Mouse (Mus musculus) myocyte (in vitro differentiated cells): ENCODE measurements around the gene Rps2. TPM values are rescaled to one million over a fixed set of nuclear protein-coding genes. Genes with fewer than 3 reads are reported as not detected.

Source experiments
- H3K27me3 ChIP-seq: one replicate; pipeline ENCODE4 v1.6.1; 2011; ENCODE audit not compliant: control insufficient read depth, insufficient read depth, insufficient read length
- H3K36me3 ChIP-seq: one replicate; pipeline ENCODE4 v1.6.1; 2011; ENCODE audit not compliant: control insufficient read depth, insufficient read depth
- H3K4me2 ChIP-seq: one replicate; pipeline ENCODE4 v1.6.1; 2011; ENCODE audit warnings: low read depth, control low read depth
- H3K4me3 ChIP-seq: one replicate; pipeline ENCODE4 v1.5.1; 2011; ENCODE audit warnings: mild to moderate bottlenecking, control low read depth, moderate library complexity
- H3K79me2 ChIP-seq: one replicate; pipeline ENCODE4 v1.6.1; 2011; ENCODE audit not compliant: control insufficient read depth, insufficient read depth
- H3ac ChIP-seq: one replicate; pipeline ENCODE4 v1.6.1; 2011; ENCODE audit not compliant: control insufficient read depth, insufficient read length
- CEBPB ChIP-seq: IDR thresholded peaks from 2 replicates; pipeline ENCODE4 v1.6.1; 2011; ENCODE audit warnings: mild to moderate bottlenecking, moderate library complexity; ENCODE audit not compliant: poor library complexity, insufficient read depth, severe bottlenecking
- E2F4 ChIP-seq: IDR thresholded peaks from one replicate; pipeline ENCODE4 v1.6.1; 2011; ENCODE audit warnings: mild to moderate bottlenecking, control low read depth, moderate library complexity; ENCODE audit not compliant: insufficient read depth
- MAX ChIP-seq: IDR thresholded peaks from one replicate; pipeline ENCODE4 v1.6.1; 2011; ENCODE audit warnings: low read depth, mild to moderate bottlenecking, control low read depth
- MYOD1 ChIP-seq, 3 experiments: IDR thresholded peaks; one replicate each; pipeline ENCODE4 v1.6.1; 2011; ENCODE audit warnings: control low read depth in 2 of 3, low read depth in 2 of 3, mild to moderate bottlenecking in 2 of 3, moderate library complexity in 1 of 3; ENCODE audit not compliant: insufficient read length in 2 of 3, control insufficient read depth in 1 of 3
- MYOG ChIP-seq, 3 experiments: IDR thresholded peaks; one replicate each; pipeline ENCODE4 v1.6.1; 2011; ENCODE audit warnings: control low read depth in 2 of 3, low read depth in 2 of 3, mild to moderate bottlenecking in 2 of 3; ENCODE audit not compliant: insufficient read length in 2 of 3, control insufficient read depth in 1 of 3, insufficient read depth in 1 of 3
- POLR2A ChIP-seq: IDR thresholded peaks from one replicate; pipeline ENCODE4 v1.6.1; 2011; ENCODE audit warnings: low read depth, mild to moderate bottlenecking, control low read depth, moderate library complexity; ENCODE audit not compliant: insufficient read length
- POLR2AphosphoS2 ChIP-seq: IDR thresholded peaks from one replicate; pipeline ENCODE4 v1.6.1; 2011; ENCODE audit warnings: low read depth, control low read depth; ENCODE audit not compliant: insufficient read length
- REST ChIP-seq: IDR thresholded peaks from one replicate; pipeline ENCODE4 v1.6.1; 2011; ENCODE audit warnings: mild to moderate bottlenecking, control low read depth, moderate library complexity; ENCODE audit not compliant: insufficient read depth, insufficient read length
- SRF ChIP-seq: IDR thresholded peaks from one replicate; pipeline ENCODE4 v1.6.1; 2011; ENCODE audit warnings: low read depth; ENCODE audit not compliant: control insufficient read depth, insufficient read length
- TCF12 ChIP-seq: IDR thresholded peaks from one replicate; pipeline ENCODE4 v1.6.1; 2011; ENCODE audit warnings: mild to moderate bottlenecking, control low read depth; ENCODE audit not compliant: poor library complexity, insufficient read depth, severe bottlenecking
- TCF3 ChIP-seq: IDR thresholded peaks from one replicate; pipeline ENCODE4 v1.6.1; 2011; ENCODE audit warnings: low read depth, control low read depth; ENCODE audit not compliant: insufficient read length
- USF1 ChIP-seq: IDR thresholded peaks from one replicate; pipeline ENCODE4 v1.6.1; 2011; ENCODE audit warnings: low read depth, mild to moderate bottlenecking, control low read depth, moderate library complexity
- polyA plus RNA-seq: library from polyadenylated mRNA; unstranded; fragments of >200 nt; fragmentation: generic; extraction: Trizol; gene quantifications from one replicate; pipeline ENCODE4 v1.2.1, GENCODE M21; 2012; ENCODE audit warnings: missing spikeins

Rps2 gene
- polyA plus RNA-seq, 1 experiment = 178 TPM

DNA sequence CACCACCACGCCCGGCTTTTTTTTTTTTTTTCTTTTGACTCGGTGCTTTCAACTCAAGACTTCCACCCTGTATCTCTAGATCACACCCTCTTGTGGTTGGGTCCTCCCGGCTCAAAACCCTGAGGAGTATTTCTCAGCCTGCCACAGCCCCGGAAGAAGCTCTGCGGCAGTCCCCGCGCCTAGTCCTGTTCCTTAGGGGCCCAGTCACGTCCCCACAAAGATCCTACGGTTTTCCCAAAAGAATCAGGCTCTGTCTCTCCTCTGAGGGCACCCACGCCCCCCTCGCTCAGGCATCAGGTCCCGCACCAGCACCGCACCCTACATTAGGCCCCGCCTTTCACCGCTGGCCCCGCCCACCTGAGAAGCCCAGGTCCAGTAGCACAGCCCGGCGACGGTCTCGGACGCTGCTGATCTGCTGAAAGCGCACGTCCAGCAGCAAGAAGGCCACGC lies 30.7 kb upstream of the Rps2 start:
- Histone ChIP-seq H3ac (no peak overlapping the region), H3K4me3 (no peak overlapping the region), H3K27me3 (no peaks in the 10 kb centered on the region), H3K36me3 (no peaks in the 10 kb centered on the region), H3K4me2 (no peak overlapping the region), H3K79me2 (no peaks in the 10 kb centered on the region)
- TF ChIP-seq POLR2AphosphoS2 (no peak), TCF3 (no peak), SRF (no peak), E2F4 (no peak), REST (no peak), POLR2A (no peak), MYOG (IDR thresholded peaks at IDR 0.05; ENCODE audit: control insufficient read depth in 1 of 3, insufficient read depth in 1 of 3, insufficient read length in 2 of 3, low read depth in 2 of 3) (no peak), MYOD1 (IDR thresholded peaks at IDR 0.05; ENCODE audit: control insufficient read depth in 1 of 3, insufficient read length in 2 of 3, low read depth in 2 of 3) (no peak), CEBPB (no peak), MAX (no peak), USF1 (no peak), TCF12 (no peak)

DNA sequence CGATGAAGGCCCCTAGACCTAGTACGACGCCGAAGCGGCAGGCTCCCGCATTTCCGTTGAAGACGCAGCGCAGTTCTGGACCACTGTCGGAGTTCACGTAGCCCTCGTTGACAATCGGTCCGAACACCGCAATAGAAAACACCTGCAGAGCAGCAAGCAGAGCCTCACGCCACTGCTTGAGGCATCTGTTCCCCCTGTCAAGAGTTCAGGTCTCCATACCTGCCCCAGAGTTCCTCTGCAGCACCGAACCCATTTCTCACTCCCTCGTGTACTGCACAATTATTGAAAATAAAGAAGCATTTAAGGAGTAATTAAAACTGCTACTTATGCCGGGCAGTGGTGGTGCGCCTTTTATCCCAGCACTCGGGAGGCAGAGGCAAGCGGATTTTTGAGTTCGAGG lies 30.3 kb upstream of the Rps2 start:
- TF ChIP-seq USF1 (no peak), MYOG (IDR thresholded peaks at IDR 0.05; ENCODE audit: control insufficient read depth in 1 of 3, insufficient read depth in 1 of 3, insufficient read length in 2 of 3, low read depth in 2 of 3) (no peak)
- H3K79me2 ChIP-seq = no peaks in the 10 kb centered on the region
- no peak overlapping the region for H3ac ChIP-seq
- H3K4me3 ChIP-seq = no peak overlapping the region
- H3K36me3 ChIP-seq = no peaks in the 10 kb centered on the region
- H3K27me3 ChIP-seq = no peaks in the 10 kb centered on the region
- no peak overlapping the region for H3K4me2 ChIP-seq

DNA sequence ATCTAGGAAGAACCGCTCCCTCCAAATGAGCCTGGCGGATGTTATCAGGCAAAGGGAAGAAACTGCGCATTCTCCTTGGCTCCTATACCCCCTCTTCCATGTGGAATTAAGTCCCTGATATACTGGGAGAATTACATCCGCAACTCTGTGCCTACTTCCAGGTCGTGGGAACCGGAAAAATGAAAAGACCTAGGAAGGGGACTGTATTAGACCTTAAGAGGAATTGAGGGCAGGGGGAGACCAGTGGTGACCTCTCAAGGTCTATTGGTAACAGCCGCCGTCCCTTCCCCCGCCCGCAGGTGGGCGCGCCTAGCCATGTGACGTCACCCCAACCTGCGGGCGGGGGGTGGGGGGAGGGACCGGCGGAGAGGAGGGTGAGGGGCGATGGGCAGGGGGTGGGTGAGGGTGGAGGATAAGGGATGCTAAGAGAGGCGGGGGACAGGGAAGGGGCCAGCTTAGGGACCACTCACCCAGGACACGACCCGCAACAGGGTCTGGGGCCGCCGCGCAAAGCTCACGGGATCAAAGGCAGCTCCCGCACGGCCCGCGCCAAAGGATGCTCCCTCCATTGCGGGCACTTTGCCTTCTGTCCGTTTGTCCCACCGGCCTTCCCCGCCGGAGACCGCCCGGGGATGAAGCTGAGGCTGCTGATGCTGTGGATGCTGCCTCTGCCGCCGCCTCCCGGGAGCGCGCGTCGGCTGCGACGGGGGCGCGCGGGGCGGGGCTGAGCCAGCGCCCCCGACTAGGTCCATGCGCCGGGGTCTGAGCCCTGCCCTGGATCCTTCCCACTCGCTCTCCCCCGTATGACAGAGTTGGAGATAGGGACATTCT lies 28.4 kb upstream of the Rps2 start, which contains the start of gene Syngr3:
Gene Syngr3 (minus strand): TSS at position 705 of the 831 bp plus-strand sequence.
- TF ChIP-seq POLR2AphosphoS2 = no peak
- no peak for TF ChIP-seq MYOG (IDR thresholded peaks at IDR 0.05; ENCODE audit: control insufficient read depth in 1 of 3, insufficient read depth in 1 of 3, insufficient read length in 2 of 3, low read depth in 2 of 3)
- H3K27me3 ChIP-seq = no peaks in the 10 kb centered on the region

DNA sequence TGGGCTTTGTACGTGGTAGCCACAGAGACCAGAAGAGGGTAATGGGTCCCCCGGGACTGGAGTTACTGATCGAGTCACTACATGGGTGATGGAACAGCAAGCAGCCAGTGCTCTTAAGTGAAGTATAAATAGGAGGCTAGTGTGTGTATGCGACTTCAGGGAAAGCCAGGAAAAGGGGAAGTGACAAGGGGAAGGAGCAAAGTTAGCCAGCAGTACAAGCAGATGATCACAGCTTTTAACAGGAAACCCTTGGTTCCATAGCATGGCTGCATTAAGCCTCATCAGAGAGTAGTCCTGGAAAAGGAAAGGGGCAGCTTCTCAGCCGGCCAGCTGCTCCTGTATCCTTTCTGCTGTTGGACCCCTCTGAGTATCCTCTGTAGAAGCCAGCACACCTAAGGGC lies 25.5 kb upstream of the Rps2 start:
- Histone ChIP-seq H3K27me3 (no peaks in the 10 kb centered on the region), H3ac (no peak overlapping the region), H3K4me3 (no peak overlapping the region), H3K4me2 (no peak overlapping the region), H3K79me2 (peaks cover 5% of the 10 kb centered on the region), H3K36me3 (no peaks in the 10 kb centered on the region)
- TF ChIP-seq TCF12 = no peak
- TF ChIP-seq TCF3 = no peak
- no peak for TF ChIP-seq MAX
- TF ChIP-seq E2F4 = no peak
- TF ChIP-seq USF1 = no peak
- TF ChIP-seq MYOG (IDR thresholded peaks at IDR 0.05; ENCODE audit: control insufficient read depth in 1 of 3, insufficient read depth in 1 of 3, insufficient read length in 2 of 3, low read depth in 2 of 3) = no peak
- no peak for TF ChIP-seq MYOD1 (IDR thresholded peaks at IDR 0.05; ENCODE audit: control insufficient read depth in 1 of 3, insufficient read length in 2 of 3, low read depth in 2 of 3)
- TF ChIP-seq POLR2A = no peak
- no peak for TF ChIP-seq CEBPB
- no peak for TF ChIP-seq SRF
- TF ChIP-seq POLR2AphosphoS2 = no peak

More for the DNA sequence above, 28.4 kb upstream of the Rps2 start, which contains the start of gene Syngr3:
- peak within 1 kb of the TSS; percentile 64 for H3K4me2 ChIP-seq
- no peaks in the 10 kb centered on the region for H3K79me2 ChIP-seq
- H3K4me3 ChIP-seq = peak within 1 kb of the TSS; percentile 14
- H3K36me3 ChIP-seq = no peaks in the 10 kb centered on the region
- no peak within 1 kb of the TSS for H3ac ChIP-seq

DNA sequence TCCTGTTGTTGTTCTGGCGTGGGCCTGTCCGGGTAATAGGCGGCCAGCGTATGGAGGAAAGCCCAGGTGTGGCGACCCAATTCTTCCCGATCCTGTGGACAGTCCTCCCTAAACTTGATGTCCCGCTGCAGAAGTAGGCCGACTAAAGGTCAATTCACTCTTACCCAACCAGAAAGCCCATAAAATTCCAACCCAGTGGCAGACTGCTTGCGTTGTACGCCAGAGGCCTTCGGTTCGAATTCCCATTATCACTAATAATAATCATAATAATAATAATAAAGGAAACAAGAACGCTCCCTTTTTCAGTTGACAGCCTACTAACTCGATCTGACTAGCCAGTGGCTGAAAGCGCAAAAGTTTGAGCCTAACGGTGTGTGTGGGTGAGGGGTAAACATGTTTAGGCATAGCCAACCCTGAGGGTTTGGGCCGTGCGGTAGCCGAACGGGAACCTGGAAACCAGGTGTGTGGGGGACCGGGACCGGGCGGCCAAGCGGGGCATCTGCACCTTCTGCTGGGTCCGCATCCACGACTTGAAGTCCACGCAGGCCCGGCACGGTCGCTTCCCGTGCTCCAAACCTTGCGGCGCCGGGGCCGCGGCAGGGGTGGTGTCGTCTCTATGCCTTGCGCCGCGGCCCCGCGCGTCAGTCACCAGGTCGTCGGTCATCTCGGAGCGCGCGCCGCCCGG lies 22.4 kb upstream of the Rps2 start:
- Histone ChIP-seq H3K36me3 (no peaks in the 10 kb centered on the region), H3K79me2 (peaks cover 5% of the 10 kb centered on the region), H3K4me2 (peak overlapping the region; percentile 58), H3K4me3 (peak overlapping the region; percentile 45), H3ac (peak overlapping the region; percentile 50), H3K27me3 (no peaks in the 10 kb centered on the region)
- TF ChIP-seq MAX (no peak), TCF12 (no peak), REST (no peak), E2F4 (no peak), MYOD1 (IDR thresholded peaks at IDR 0.05; ENCODE audit: control insufficient read depth in 1 of 3, insufficient read length in 2 of 3, low read depth in 2 of 3) (no peak), TCF3 (no peak), CEBPB (no peak)
